Mouse (Mus musculus) hindbrain, embryonic 16.5 days (tissue): Measurements from ENCODE around the gene Isy1. TPM values are rescaled to one million over a fixed set of nuclear protein-coding genes. Genes with fewer than 3 reads are reported as not detected.

Experiments used
- ATAC-seq: fragments of 200-750 bp; cut with Nextera tagmentation; 2 replicates; pipeline ENCODE4 v1.8.0; 2017; ENCODE audit warnings: moderate TSS enrichment, moderate library complexity
- H3K27ac ChIP-seq: fragments of 300-500 bp; sonication (generic); 2 replicates; pipeline ENCODE4 v1.5.1; 2014; ENCODE audit warnings: low read depth, mild to moderate bottlenecking, control low read depth, low read length, moderate library complexity
- H3K27me3 ChIP-seq: fragments of 300-500 bp; sonication (generic); replicated peaks from 2 replicates; pipeline ENCODE4 v1.6.1; 2014; ENCODE audit warnings: low read length; ENCODE audit not compliant: control insufficient read depth, insufficient read depth
- H3K36me3 ChIP-seq: fragments of 300-500 bp; sonication (generic); 2 replicates; pipeline ENCODE4 v1.6.1; 2014; ENCODE audit warnings: mild to moderate bottlenecking, low read length, moderate library complexity, mixed read lengths; ENCODE audit not compliant: control insufficient read depth, insufficient read depth
- H3K4me1 ChIP-seq: fragments of 300-500 bp; sonication (generic); 2 replicates; pipeline ENCODE4 v1.6.1; 2014; ENCODE audit warnings: low read depth, low read length; ENCODE audit not compliant: control insufficient read depth, insufficient read depth
- H3K4me2 ChIP-seq: fragments of 300-500 bp; sonication (generic); 2 replicates; pipeline ENCODE4 v1.6.1; 2014; ENCODE audit warnings: mild to moderate bottlenecking, low read length, control low read depth, moderate library complexity
- H3K4me3 ChIP-seq: fragments of 300-500 bp; sonication (generic); 2 replicates; pipeline ENCODE4 v1.5.1; 2014; ENCODE audit warnings: mild to moderate bottlenecking, low read length, control low read depth, moderate library complexity
- H3K9ac ChIP-seq: fragments of 300-500 bp; sonication (generic); 2 replicates; pipeline ENCODE4 v1.6.1; 2014; ENCODE audit warnings: low read depth, mild to moderate bottlenecking, control low read depth, low read length, moderate library complexity
- H3K9me3 ChIP-seq: fragments of 300-500 bp; sonication (generic); 2 replicates; pipeline ENCODE4 v1.6.1; 2014; ENCODE audit warnings: mild to moderate bottlenecking, low read length, moderate library complexity; ENCODE audit not compliant: control insufficient read depth
- WGBS: fragments of 180-500 bp; shearing (Covaris S2); extraction: QIAGEN DNeasy Blood & Tissue Kit; methylation state at CpG from one replicate; pipeline ENCODE4 v1.1.7; 2014; 5-methylcytosine and 5-hydroxymethylcytosine counted together
- polyA plus RNA-seq: library from polyadenylated mRNA; unstranded; fragments of >200 nt; fragmentation: Nextera tagmentation; extraction: Ambion mirVana; gene quantifications from 2 replicates; pipeline ENCODE4 v1.2.1, GENCODE M21; 2015

Gene Isy1
- polyA plus RNA-seq, 1 experiment from 2014 or later: 24.0 TPM

DNA sequence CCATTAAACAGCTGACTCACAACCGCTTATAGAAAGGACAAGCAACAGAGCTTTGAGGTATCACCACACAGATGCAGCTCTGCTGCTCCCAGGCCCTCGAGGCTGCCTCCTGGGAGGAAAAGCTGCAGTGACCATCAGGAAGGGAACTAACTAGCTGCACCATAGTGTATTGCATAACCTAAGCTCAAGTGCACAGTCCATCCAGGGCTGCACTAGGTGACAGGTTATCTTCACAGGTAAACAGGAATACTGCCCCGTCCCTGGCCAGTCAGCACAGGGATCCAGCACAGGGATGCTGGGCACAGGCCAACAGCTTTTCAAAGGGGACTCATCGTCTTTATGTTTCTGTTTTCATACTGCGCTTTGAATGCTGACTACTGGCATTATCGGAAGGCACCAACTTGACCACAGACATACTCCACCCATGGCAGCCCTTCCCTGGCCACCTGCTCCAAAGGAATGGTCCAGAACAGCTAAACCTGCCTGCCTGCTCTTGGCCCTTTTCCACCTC, 28.9 kb downstream of the Isy1 start:
- no peak for ATAC-seq
- Histone ChIP-seq H3K27ac (no peak overlapping the region), H3K9me3 (no peaks in the 10 kb centered on the region), H3K4me1 (peaks cover 10% of the 10 kb centered on the region), H3K9ac (no peak overlapping the region), H3K4me2 (no peak overlapping the region; the same call in 1 of the 2 replicates), H3K36me3 (no peaks in the 10 kb centered on the region), H3K4me3 (no peak overlapping the region), H3K27me3 (no peaks in the 10 kb centered on the region)
- WGBS: 81% methylated on average over 6 of the region's 6 CpGs

DNA sequence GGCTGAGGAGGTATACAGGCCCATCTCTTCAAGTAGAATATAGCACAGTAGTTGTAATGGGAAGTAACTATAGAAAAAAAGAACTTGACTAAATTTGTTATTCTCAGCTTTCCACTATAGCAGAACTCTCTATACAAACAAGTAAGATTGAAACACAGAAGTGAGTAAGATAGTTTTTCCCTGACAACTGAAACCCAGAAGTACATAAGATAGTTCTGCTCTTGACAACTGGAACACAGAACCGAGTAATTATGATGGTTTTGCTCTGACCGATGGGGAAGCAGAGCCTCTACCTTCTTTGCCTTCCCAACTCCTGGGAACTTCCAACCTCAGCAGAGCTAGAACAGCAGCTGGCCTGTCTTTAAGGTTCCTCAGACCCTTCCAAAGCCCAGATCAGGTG, 29.5 kb downstream of the Isy1 start:
- no peak overlapping the region for H3K4me2 ChIP-seq
- H3K27ac ChIP-seq: no peak overlapping the region
- H3K9me3 ChIP-seq: no peaks in the 10 kb centered on the region
- WGBS: 94% methylated on average over 2 of the region's 2 CpGs
- H3K4me1 ChIP-seq: peaks cover 10% of the 10 kb centered on the region
- ATAC-seq: no peak
- H3K4me3 ChIP-seq: no peak overlapping the region
- no peaks in the 10 kb centered on the region for H3K27me3 ChIP-seq
- H3K9ac ChIP-seq: no peak overlapping the region
- no peaks in the 10 kb centered on the region for H3K36me3 ChIP-seq

DNA sequence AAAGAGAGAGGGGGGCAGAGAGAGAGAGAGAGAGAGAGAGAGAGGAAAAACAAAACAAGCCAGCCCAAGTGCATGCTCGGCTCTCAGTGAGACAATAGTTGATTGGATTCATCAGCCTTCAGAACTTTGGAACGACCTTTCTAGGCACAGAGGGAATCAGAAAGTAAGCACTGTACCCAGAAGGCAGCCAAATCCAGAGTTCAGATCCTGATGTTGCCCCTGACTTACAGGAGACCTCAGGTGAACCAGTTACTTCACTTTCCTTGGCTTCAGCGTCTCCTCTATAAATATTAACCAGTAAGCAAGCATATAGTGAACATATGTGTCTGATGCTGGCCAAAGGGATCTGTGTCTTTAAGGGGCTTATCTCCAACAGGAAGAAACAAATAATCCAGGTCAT, 30.1 kb downstream of the Isy1 start:
- Histone ChIP-seq H3K4me1 (peaks cover 10% of the 10 kb centered on the region), H3K4me3 (no peak overlapping the region), H3K27ac (no peak overlapping the region), H3K36me3 (no peaks in the 10 kb centered on the region), H3K27me3 (no peaks in the 10 kb centered on the region), H3K9ac (no peak overlapping the region), H3K9me3 (no peaks in the 10 kb centered on the region), H3K4me2 (no peak overlapping the region)
- WGBS: 80% methylated on average over 3 of the region's 3 CpGs
- no peak for ATAC-seq

DNA sequence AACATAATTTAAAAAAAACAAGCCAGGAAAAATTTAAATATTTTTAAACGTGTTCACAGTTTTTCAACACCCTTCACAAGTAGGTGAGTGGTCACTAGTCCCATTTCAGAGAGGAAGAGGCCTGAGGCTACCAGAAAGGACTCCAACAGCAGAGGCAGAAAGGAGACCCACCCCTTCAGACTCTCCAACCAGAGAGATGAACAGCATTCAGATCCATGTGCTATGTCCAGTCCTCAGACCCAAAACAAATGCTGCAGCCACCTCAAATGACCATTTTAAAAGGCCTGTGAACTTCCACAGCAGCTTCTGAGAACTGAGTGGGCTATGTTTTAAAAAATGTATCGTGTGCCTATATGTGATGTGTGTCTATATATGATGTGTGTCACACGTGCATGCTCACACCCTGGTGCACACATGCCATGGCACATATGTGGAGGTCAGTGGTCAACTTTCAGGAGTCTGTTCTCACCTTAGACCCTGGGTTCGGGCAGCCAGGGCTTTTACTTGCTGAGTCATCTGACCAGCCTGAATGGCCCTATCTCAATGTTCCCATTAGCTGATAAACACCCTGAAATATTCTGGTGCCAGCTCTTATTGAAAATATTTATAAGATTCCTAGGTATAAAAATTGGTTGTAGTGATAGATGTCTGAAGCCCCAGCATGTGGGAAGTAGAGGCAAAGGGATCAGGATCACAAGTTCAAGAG, 30.7 kb downstream of the Isy1 start:
- no peak overlapping the region for H3K9ac ChIP-seq
- H3K27ac ChIP-seq: no peak overlapping the region
- H3K27me3 ChIP-seq: no peaks in the 10 kb centered on the region
- no peaks in the 10 kb centered on the region for H3K36me3 ChIP-seq
- H3K4me1 ChIP-seq: peaks cover 10% of the 10 kb centered on the region
- no peaks in the 10 kb centered on the region for H3K9me3 ChIP-seq
- no peak overlapping the region for H3K4me2 ChIP-seq
- 94% methylated on average over 4 of the region's 4 CpGs for WGBS
- ATAC-seq: no peak
- H3K4me3 ChIP-seq: no peak overlapping the region

- H3K27me3 ChIP-seq: no peaks in the 10 kb centered on the region
- H3K4me2 ChIP-seq: no peak overlapping the region
- no peak overlapping the region for H3K9ac ChIP-seq
- ATAC-seq: no peak
- 67% methylated on average over 2 of the region's 2 CpGs for WGBS
- H3K4me1 ChIP-seq: peaks cover 6% of the 10 kb centered on the region
- no peaks in the 10 kb centered on the region for H3K36me3 ChIP-seq
- no peak overlapping the region for H3K4me3 ChIP-seq
- no peak overlapping the region for H3K27ac ChIP-seq
- no peaks in the 10 kb centered on the region for H3K9me3 ChIP-seq
Measured at GRCm38 (mm10) chr6:87806857-87807256, 31.7 kb downstream of the Isy1 start.

- ATAC-seq: no peak
- Histone ChIP-seq H3K27me3 (no peaks in the 10 kb centered on the region), H3K9me3 (no peaks in the 10 kb centered on the region), H3K4me2 (no peak overlapping the region), H3K36me3 (no peaks in the 10 kb centered on the region), H3K9ac (no peak overlapping the region), H3K27ac (no peak overlapping the region), H3K4me3 (no peak overlapping the region), H3K4me1 (peaks cover 6% of the 10 kb centered on the region)
- 78% methylated on average over 2 of the region's 2 CpGs for WGBS
Measured at GRCm38 (mm10) chr6:87806028-87806427, 32.6 kb downstream of the Isy1 start.

DNA sequence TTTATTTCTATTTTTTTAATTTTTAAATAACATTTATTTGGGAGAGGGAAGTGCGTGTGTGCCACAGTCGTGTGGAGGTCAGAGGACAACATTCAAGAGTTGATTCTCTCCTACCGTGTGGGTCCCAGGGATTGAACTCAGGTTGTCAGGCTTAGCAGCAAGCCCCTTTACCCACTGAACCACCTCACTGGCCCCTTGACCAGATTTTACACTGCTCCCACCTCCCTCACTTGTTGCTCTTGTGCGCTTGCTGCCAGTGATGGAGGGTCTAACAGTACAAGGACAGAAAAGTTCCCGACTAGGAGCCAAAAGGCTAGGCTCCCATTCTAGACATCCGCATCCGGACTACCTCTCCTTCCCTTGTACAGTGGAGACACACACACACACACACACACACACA, 33.1 kb downstream of the Isy1 start:
- no peak overlapping the region for H3K27ac ChIP-seq
- no peaks in the 10 kb centered on the region for H3K36me3 ChIP-seq
- no peak for ATAC-seq
- no peak overlapping the region for H3K4me2 ChIP-seq
- H3K9ac ChIP-seq: no peak overlapping the region
- H3K27me3 ChIP-seq: no peaks in the 10 kb centered on the region
- peaks cover 3% of the 10 kb centered on the region; the same call in 1 of the 2 replicates for H3K4me1 ChIP-seq
- WGBS: 90% methylated on average over 7 of the region's 7 CpGs
- H3K9me3 ChIP-seq: no peaks in the 10 kb centered on the region
- no peak overlapping the region for H3K4me3 ChIP-seq

DNA sequence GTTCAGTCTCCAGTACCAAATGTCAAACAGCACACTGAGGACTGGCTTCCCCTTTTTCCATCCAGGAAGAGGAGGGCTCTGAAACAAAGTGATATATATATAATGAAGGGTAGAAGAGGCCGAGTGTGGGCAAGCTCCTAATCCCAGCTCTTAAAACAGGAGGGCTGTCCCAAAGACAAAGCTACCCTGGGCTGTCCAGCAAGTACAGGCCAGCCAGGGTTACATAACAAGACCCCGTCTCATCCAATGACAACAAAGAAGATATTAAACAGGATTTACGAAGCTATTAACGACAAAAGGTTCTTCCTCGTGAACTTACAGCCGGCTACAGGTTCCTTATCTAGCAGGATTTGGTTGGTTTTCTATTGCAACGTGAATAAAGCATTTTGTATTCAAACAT, 33.7 kb downstream of the Isy1 start:
- Histone ChIP-seq H3K4me3 (no peak overlapping the region), H3K36me3 (no peaks in the 10 kb centered on the region), H3K9ac (no peak overlapping the region), H3K9me3 (no peaks in the 10 kb centered on the region), H3K27ac (no peak overlapping the region), H3K4me2 (no peak overlapping the region), H3K27me3 (no peaks in the 10 kb centered on the region), H3K4me1 (peaks cover 3% of the 10 kb centered on the region; the same call in 1 of the 2 replicates)
- no peak for ATAC-seq
- 86% methylated on average over 7 of the region's 7 CpGs for WGBS

GRCm38 (mm10) chr6:87804036-87804435, 34.6 kb downstream of the Isy1 start:
- no peak overlapping the region for H3K27ac ChIP-seq
- no peaks in the 10 kb centered on the region for H3K27me3 ChIP-seq
- no peaks in the 10 kb centered on the region for H3K4me1 ChIP-seq
- no peaks in the 10 kb centered on the region for H3K9me3 ChIP-seq
- ATAC-seq: no peak
- H3K4me3 ChIP-seq: no peak overlapping the region
- H3K9ac ChIP-seq: no peak overlapping the region
- WGBS: 92% methylated on average over 1 of the region's 1 CpGs
- H3K4me2 ChIP-seq: no peak overlapping the region
- no peaks in the 10 kb centered on the region for H3K36me3 ChIP-seq
